Mouse (Mus musculus): ENCODE measurements around the gene Spire2.

Spire2 gene

DNA sequence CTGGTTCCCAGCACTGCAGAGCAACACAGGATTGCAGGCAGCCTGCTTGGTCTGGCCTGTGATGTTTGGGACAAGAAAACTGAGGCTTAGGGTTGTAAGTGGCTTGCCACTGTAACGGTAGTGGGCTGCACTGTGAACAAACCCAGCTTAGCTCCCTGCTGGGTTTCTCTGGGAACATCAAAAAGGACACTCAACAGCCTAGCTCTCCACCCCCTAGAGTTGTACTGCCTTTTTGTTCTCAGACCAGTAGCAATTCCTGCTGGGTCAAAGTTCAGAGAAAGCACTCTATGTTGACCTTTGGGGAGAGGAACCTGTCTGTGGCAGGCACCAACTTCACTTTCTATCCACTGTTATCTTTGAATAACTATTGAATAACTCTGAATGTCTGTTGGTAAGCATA is 2.0 kb downstream of the Spire2 start:
- no peak for DNase-seq (ENCODE audit: low spot score)

DNA sequence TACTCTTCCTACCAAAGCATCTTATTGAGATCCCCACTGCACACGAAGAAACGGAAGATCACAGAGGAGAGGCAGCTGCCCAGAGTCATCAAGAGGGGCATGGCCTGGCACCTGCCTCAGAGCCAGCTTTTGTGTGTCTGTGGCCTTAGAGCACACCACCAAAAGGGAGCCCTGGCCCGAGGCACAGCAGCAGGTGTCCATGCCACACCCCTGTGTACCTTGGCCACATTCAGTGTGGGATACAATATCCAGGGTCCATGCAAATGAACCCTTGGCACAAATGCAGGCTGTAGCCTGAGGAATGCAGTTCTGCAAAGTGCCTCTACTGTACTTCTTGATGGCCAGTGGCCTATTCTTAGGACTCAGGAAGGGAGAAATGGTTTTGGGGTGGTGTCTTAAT is 5.0 kb downstream of the Spire2 start:
- no peak for DNase-seq (ENCODE audit: low spot score)

DNA sequence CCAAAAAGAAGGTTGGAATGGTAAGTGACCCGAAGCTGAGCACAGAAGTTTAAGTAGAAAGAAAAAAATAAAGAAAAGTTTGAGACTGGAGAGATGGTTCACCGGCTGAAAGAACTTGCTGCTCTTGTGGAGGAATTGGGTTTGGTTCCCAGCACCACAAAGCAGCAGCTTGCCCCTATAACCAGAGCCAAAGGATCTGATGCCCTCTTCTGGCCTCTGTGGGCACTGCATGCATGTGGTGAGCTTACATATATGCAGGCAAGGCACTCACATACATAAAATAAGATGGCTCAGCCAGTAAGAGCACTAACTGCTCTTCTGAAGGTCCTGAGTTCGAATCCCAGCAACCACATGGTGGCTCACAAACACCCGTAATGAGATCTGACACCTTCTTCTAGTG is 7.6 kb downstream of the Spire2 start:
- DNase-seq (ENCODE audit: low spot score): no peak

DNA sequence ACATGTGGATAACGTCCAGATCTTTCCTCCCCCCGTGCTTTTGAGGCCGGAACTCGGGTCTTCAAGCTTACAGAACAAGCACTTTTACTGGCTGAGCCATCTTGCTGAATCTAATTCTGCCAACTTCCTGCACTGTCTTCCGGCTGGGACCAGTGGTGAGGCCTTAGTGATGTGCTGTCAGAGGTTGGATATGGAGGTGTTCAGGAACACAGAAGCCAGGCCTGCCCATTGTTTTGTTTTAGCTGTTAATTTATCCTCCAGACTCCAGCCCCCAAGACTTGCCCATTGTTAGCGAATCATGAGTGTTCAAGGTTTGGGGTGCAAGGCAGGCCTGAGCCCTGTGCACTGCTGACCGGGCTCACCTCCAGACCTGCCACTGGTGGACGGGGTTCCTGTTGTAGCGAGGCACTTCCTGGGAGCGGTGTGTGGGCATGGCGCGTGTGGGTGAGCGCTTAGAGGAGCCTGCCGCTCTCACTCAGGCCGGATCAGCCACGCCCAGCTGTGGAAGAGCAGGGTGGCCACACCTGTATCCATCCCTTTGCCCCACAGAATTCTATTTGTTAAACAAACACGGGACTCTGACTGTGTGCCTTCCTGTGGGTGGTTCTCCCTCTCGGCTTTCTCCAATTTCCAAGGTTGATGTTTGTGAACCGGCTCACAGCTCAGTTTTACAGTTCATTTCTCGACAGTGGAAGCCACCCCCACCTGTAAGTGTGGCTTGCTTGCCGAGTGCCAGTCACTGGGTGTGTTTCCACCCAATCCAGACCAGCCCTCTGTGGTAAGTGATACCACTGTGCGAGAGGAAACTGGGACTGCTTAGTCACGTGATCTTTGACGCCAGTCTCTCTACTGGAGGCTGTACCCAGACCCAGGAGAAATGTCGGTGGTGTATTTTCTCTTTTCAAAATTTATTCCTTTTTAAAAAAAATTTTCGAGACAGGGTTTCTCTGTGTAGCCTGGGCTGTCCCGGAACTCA is 8.8 kb downstream of the Spire2 start:
- no peak for DNase-seq (ENCODE audit: low spot score)

DNA sequence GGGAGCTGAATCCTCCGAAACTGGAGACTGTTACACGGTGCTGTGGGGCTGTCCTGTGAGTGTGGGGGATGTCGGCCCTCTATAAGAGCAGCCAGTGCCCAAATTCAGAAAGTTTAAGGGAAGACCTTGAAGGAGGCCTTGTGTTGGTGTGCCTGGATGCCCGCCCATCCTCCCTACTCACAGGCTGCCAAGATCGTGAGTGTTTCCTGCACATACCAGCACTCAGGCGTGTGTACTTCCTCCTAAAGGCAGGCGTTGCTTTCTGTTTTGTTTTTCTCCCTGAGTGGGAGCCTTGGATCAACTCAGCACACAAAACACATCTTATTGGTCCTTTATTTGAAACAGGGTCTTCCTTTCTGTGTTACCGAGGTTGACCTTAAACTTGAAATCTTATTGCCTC is 9.7 kb downstream of the Spire2 start:
- DNase-seq (ENCODE audit: low spot score): no peak

DNA sequence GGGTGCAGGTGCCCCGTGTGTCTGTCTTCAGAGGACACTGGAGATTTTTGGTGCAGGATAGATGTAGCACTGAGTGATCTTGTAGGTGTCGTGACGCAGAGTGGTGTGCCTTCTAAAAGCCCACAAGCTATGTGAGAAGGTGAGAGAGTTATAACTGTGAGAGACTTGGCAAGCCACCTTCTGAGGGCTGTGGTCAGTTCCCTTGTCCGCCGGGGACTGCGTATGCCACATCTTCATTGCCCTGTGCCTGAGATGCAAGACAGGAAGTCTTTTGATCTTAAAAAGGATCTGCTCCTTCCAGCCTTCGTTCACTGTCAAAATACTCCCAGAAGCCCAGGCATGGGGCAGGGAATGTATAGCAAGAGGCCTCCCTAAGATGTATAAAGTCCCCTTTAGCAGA is 10.4 kb downstream of the Spire2 start:
- DNase-seq (ENCODE audit: low spot score): no peak

DNA sequence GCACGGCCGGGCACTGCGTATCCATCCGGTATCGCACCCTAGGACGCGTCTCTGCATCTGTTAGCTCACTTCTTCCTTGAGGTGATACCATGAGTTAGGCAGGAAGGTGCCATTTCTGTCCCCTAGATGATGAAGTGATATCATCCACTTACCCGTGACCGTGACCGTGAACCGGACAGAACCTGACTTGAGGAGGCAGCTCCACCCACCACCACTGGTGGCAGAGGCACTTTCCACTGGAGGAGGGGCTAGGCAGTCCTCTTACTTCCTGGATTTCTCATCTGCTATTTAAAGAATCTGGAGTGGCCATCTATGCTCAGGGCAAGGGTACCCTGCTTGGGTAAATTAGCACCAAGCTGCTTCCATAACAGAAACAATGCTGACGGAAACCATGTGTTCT is 10.9 kb downstream of the Spire2 start:
- no peak for DNase-seq (ENCODE audit: low spot score)

DNA sequence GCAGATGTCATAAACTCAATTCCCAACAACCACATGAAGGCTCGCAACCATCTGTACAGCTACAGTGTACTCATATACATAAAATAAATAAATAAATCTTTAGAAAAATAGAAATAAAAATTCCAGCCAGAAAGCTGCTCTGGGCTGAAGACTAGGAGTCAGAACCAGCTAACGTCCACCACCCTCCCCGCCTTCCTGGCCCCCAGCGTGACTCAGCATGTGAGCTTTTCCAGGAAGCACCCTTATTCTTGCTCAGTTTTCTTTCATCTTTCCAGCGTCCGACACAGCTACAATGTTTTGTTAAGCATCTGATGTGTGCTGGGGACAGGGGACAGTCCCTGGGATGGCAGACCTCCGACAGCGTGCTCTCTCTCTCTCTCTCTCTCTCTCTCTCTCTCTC is 12.6 kb downstream of the Spire2 start:
- no peak for DNase-seq (ENCODE audit: low spot score)

DNA sequence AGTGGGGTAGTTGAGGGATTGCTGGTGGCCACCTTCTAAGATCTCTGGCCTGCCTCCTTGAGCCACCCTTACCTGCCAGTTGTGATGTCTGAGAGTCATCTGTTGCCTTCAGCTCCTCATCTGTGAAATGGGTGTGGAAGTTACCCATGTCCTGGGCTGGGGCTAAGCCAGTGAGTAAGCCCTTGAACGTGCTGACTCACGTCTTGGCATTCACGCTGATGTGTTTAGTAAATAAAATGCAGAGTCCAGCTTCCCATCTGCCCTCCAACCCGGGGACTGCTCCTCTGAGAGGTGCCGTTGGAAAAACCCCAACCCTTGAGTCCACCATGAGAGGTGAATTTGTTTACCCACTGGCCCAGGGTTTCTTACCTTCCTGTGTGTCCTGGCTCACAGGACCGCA is 13.3 kb downstream of the Spire2 start:
- DNase-seq (ENCODE audit: low spot score): no peak

DNA sequence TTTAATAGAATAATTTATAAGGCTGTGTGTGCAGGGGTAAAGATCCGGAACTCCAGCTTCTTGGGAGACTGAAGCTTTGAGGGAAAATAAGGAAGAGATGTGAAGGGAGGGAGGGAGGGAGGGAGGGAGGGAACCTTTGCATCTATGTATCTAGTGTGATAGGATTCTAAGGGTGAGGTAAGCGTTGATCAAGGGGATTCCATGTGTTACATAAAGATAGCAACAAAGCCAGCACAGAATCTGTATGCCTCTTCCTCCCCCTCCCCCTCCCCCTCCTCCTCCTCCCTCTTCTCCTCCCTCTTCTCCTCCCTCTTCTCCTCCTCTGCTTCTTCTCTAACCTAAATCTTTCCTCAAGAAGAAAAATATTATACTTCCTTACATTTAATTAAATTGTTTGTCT is 14.8 kb downstream of the Spire2 start:
- DNase-seq (ENCODE audit: low spot score): no peak

DNA sequence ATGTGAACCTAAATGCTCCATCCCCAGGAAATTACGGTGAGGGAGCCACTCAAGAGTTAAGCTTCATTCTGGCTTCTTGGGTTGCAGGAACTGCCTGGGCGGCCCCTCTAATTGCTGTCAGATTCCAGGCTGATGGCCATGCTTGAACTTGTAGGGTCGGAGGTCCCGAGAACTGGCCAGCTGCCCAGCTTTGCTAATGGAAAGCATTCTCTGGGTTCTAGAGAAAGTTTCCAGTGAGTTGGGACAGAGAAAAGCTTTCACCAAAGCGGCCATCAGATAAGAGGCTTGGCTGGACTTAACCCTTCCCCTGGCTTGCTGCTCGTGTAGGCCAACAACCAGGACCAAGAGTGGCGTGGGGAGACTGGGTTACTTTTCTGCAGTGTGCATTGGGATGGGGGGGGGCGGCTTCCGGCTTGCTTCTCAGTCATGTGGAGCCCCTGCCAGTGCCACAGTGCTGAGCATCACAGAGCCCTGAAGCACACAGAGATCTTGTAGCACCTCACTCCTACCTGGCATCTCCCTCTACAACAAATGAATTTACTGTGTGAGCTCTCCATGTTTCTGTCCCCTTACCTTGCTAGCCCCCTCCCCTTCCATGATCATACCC is 15.8 kb downstream of the Spire2 start:
- no peak for DNase-seq (ENCODE audit: low spot score)

DNA sequence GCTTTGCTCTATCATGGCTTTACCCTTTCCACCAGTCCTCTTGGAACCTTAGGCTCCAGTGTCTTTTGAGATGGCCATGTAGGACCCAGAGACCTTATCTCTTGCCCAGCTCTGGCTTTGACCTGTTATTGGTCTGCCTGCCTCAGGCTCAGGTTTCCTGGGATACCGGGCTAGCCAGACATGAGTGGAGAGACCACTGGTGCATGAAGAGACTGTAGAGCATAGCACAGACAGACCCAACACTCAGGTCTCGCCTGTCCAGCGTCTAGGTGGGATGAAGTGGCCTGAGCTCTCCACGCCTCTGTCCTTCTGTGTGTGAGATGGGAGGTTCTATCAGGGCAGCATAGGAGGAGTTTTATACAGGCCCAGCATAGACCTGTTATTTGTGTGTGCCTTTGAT is 16.6 kb downstream of the Spire2 start:
- no peak for DNase-seq (ENCODE audit: low spot score)

DNA sequence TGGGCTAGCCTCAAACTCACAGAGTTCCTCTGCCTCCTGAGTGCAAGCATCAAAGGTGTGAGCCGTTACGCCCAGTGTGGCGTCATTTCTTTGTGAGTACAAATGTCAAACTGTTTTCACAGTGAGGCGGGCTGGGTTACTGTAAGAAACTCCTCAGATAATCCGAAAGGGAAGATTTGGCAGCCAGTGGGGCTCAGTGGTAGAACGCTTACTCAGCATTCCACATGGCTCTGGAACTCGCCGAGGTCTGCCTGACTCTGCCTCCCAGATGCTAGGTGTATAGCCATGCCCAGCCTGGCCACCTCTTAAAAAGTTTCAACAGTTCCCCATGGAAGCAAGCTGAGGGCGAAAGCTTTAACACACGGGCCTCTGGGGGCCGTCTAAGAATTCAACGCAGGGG is 19.6 kb downstream of the Spire2 start:
- no peak for DNase-seq (ENCODE audit: low spot score)

DNA sequence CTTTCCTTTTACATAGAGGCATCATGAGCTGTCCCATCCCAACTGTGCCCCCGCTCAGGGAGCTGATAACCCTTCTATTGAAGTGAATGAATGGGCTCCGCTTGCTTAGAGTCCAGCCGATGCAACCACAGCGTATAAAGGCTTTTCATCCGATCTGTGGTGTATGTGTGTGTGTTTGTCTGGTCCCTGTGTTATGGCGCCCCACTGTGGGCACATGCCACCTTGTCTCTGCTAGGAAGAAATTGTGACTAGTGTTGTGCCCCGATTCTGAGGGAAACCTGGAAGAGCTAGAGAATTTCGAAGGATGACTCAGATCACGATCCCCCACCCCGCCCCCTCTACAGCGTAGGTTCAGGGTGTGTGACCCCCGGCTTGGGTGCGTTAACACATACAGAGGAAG is 20.3 kb downstream of the Spire2 start:
- no peak for DNase-seq (ENCODE audit: low spot score)

DNA sequence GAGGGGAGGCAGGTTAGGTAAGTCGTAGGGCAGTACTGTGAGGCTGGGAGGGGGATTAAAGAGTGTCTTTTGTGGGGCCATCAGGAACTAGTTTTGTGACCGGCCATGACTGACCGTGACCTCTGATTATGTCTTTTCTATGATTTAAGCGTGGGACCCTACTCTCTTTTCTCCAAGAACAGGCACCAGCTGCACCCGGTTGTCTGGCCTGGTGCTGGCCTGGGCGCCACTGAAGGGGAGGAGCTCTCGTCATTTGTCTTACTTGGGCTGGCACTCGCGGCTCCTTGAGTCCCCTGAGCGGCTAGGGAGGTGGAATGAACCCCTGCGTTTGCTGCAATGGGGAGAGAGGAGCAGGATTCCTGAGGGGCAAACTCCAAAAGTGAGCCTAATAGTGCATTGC is 20.7 kb downstream of the Spire2 start:
- DNase-seq (ENCODE audit: low spot score): no peak

DNA sequence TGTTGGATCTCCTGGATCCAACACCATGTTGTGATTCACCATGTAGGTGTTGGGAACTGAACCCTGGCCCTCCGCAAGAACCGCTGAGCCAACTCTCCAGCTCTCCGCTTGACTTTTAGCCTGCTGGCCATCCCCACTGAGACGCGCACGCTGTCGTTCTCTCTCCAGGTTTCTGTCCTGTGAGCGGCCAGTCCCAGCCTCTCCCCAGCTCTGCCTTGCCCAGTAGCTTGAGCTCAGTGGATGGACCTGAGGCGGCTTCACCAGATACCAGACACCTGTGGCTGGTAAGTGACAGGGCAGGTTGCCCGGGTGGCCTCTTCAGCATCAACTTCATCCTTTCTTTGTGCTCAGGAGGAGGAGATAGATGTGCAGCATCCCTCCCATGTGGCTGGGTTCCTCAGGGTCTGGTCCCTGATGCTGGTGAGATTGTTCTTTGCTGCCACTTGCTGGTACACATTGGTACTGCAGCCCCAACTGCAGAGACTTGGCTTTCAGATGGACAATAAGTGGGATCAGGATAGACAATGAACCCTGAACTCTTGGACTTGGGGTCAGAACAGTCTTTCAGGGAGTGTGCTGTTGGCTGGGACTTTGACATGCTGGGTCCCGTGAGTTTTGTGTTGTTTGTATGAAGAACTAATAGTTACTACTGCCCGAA is 28.7 kb downstream of the Spire2 start:
- DNase-seq (ENCODE audit: low spot score): peak; percentile 60

DNA sequence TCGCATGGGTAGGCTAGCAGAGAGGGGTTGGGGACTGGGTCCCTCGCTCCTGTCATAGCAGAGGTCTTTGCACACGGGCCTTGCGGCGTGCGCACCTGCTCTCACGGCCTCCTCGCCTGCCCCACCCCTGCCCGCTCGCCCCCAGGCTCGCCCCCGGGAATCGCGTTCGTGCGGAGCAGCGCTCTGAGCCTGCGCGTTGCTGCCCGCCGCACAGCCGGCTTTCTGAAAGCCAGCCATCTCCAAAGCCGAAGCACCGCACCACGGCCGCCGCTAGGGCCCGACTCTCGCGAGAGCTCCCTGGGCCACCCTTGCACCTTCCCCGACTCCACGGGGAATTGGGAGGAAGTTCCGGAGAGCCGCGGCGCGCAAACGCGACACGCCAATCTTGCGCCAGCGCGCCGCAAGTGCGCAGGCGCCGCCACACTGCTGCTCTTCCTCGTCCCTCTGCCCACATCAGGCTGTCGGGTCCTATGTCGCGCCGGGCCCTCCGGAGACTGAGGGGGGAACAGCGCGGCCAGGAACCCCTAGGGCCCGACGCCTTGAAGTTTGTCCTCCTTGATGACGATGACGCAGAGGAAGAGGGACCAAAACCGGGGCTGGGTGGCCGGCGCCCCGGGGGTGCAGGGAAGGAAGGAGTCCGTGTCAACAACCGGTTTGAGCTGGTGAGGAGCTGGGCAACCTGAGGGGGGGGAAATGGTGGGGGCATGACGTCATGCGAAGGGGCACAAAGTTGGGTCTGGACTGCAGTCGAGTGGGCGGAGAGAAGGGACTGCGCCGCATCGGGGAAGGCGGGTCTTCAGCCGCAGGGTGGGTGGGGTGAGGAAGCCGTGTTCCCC is 41.1 kb downstream of the Spire2 start, which contains the start of gene Tcf25:
Tcf25 (plus strand) TSS at position 351 of the 836 bp plus-strand sequence.
- peak; percentile 87 for DNase-seq (ENCODE audit: low spot score)

DNA sequence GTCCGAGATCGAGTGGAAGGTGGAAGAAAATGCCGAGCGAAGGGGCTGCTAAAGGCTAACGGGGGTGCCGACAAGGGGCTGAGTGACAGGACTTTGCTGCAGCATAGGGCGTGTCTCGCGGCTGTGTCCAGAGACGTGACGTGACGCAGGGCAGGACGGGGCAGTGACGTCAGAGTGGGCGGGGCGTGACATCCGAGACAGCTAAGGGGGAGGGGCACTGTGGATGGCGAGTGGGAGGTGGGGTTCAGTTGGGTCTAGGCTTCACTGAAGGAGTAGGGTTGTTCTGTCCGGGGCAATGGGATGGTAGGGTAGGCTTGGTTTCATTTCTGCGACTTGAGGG is 41.7 kb downstream of the Spire2 start:
- DNase-seq (ENCODE audit: low spot score): peak; percentile 91

DNA sequence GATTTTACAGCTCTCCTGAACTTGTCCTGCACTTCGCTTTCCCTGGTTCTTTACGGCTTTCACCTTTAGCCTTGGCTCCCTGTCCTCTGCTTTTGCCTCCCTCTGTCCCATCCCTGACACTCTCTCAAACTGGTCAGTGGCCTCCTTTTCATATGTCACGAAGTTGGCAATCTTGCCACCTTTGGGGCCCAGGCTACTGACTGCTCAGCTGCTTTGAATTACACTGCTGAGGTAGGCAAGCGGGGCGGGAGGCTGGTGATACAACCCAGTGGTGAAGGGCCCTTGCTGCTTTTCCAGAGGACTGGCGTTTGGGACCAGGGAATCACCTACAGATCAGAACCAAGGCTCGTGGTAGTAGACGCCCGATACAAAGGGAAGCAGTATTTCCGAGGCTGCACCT is 43.2 kb downstream of the Spire2 start:
- no peak for DNase-seq (ENCODE audit: low spot score)

DNA sequence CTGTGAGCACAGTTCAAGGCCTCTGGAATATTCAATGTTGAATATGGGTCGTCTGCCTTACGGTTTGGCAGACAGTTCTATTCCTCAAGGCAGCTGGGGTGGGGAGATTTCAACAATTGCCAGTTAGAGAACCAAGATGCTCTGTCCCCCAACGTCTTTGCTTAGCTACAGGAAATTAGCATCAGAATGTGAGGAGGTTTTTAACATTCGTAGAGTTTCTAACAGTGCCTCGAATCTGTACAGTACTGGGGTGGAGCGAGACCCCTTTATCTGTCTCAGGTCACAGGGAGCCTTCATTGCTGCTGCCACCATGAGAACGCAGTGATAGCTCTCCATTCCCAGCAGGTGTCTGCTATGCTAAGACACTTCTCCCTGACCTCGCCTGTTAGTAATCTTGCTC is 43.6 kb downstream of the Spire2 start:
- DNase-seq (ENCODE audit: low spot score): no peak

DNA sequence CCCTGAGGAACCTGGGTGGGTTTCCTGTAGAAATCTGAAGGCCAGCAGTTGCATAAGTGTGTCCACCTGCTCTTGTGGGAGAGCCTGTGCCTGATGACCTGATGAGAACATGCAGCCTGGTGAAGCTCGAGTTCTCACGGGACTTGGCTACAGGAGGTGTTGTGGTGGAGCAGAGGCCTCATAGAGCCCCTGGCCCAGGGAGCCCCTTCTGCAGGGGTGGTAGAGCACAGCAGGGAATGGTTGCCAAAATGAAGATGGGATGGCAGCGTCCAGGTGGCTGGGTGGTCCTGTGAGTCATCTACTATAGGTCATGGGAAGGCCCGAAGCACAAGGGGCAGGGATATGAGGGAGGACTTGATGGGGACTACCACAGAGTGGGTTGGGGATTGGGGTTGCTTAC is 49.2 kb downstream of the Spire2 start:
- no peak for DNase-seq (ENCODE audit: low spot score)

DNA sequence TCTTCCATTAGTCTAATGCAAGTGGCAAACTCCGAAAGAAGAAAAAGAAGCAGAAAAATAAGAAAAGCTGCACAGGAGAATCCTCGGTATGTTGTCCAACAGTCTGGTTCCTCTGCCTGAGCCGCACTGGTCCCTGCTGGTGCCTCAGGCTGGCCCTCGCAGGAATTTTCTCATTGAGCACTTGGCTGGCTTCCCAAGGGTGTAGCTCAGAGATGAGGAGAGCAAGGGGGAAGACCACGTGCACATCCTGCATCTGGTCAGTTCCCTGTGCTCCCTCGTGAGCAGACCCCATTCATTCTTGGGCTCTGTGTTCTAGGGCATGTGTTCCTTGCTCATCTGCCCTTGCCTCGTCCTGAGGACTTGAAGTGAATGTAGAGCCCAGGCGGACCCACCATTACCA is 50.0 kb downstream of the Spire2 start:
- no peak for DNase-seq (ENCODE audit: low spot score)

Data from spleen, adult 12 weeks (tissue).